8 mouse cellular contexts compared by ENCODE assay signal in the genomic region with DNA sequence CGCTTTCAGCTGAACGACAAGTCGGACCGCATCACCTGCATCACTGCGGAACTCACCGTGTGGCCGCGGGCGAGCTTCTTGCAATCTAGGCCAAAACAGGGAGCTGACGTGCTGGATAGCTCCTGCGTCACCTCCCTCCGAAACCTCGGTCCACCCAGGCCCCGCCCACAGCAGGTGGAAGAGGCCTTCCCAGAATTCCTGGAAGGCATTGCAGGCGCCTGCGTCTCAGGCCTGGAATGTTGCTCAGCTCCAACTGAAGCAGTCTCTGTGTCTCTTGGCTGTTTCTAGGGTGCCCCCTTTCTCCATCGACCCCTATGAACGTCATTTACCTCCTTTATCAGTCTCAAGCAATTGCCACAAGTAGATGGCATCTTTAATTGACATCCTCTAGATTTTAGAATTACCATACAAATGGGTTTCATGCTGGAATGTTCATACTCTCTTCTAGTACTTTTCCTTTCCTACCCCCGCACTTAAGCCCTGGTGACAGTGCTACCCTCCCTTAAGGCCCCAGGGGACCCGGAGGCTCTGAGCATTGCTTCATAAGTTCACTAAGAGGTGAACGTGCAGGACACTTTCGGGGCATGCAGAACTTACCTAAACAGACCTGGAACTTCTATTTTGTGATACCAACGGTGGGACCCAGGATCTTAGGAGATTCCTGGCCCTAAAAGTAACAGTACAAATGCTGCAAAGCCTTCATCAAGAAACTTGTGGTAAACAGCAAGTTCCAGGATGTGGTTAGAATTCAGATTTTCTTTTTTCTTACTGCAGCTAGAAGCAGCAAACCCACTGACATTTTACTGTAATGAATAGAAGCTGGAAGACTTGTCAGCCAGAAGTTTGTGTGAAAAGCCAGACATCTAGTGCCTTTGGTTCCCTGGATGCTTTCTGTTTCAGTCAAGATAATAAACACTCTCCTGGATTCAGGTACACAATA. TPM values are rescaled to one million over a fixed set of nuclear protein-coding genes. Genes with fewer than 3 reads are reported as not detected.
A peak's percentile ranks its signal among the peaks of the same experiment; 100 is the strongest.
DNase-seq lines count a peak whose midpoint lies in the region; ATAC-seq and TF ChIP-seq lines count a peak whose summit lies in the region.

A gene (minus strand): TSS at position 179 of the 940 bp plus-strand sequence.

- peak; percentile 89 for ATAC-seq in limb, embryonic 12.5 days (ENCODE audit: insufficient number of reproducible peaks, insufficient read depth, low FRiP score, low TSS enrichment, low read depth)
- peak; percentile 98 for ATAC-seq in midbrain, embryonic 16.5 days

- TF ChIP-seq CTCF in heart, adult 2 months (IDR thresholded peaks at IDR 0.05) = no peak
- TF ChIP-seq CTCF in testis, adult 2 months (IDR thresholded peaks at IDR 0.05; ENCODE audit: control insufficient read depth, insufficient read depth, insufficient replicate concordance, low read depth, low read length) = no peak

- 0 out of 2 replicates have a peak within 1 kb of the TSS, but pooled peaks have one; percentile 32 for H3K9ac ChIP-seq in heart, adult 2 months (ENCODE audit: low read depth, low read length)
- H3K9ac ChIP-seq in limb, embryonic 12.5 days (replicated peaks) = no peak within 1 kb of the TSS
- H3K9ac ChIP-seq in midbrain, embryonic 16.5 days (ENCODE audit: low read depth, low read length) = peak within 1 kb of the TSS; percentile 76

- peak within 1 kb of the TSS; percentile 62 for H3K4me2 ChIP-seq in limb, embryonic 12.5 days
- peak within 1 kb of the TSS; percentile 75 for H3K4me2 ChIP-seq in midbrain, embryonic 16.5 days (ENCODE audit: low read length)

- no peaks in the 10 kb centered on the region for H3K79me2 ChIP-seq in heart, adult 2 months (replicated peaks; ENCODE audit: control insufficient read depth, insufficient read depth, low read length)

- DNase-seq in heart, adult 2 months = peak in 1 of 2 experiments; percentile 27
- DNase-seq in heart, adult 8-10 months (ENCODE audit: low spot score) = no peak
- peak; percentile 57 to 85 for DNase-seq in cerebellum, postnatal 4 days (ENCODE audit: low spot score in 2 of 2)
- peak; percentile 14 for DNase-seq in gastrocnemius, postnatal 25 days
- peak; percentile 67 for DNase-seq in kidney, adult 9 months

- H3K4me1 ChIP-seq in heart, adult 2 months (ENCODE audit: control insufficient read depth, insufficient read depth, low read length) = no peaks in the 10 kb centered on the region
- peaks cover 10% of the 10 kb centered on the region; the same call in 1 of the 2 replicates for H3K4me1 ChIP-seq in limb, embryonic 12.5 days (replicated peaks)
- peaks cover 37% of the 10 kb centered on the region for H3K4me1 ChIP-seq in midbrain, embryonic 16.5 days (ENCODE audit: control insufficient read depth, insufficient read depth, low read length)
- peaks cover 9% of the 10 kb centered on the region for H3K4me1 ChIP-seq in testis, adult 2 months (ENCODE audit: control insufficient read depth, insufficient read depth, low read length)

- H3K36me3 ChIP-seq in heart, adult 2 months (ENCODE audit: control insufficient read depth, insufficient read depth, low read length) = no peaks in the 10 kb centered on the region
- peaks cover 30% of the 10 kb centered on the region for H3K36me3 ChIP-seq in limb, embryonic 12.5 days
- H3K36me3 ChIP-seq in midbrain, embryonic 16.5 days (ENCODE audit: control insufficient read depth, insufficient read depth, low read length) = no peaks in the 10 kb centered on the region
- no peaks in the 10 kb centered on the region for H3K36me3 ChIP-seq in testis, adult 2 months (ENCODE audit: control insufficient read depth, insufficient read depth, low read length)

- TF ChIP-seq EP300 in heart, adult 2 months (IDR thresholded peaks at IDR 0.05; ENCODE audit: insufficient read depth, low read depth, low read length) = no peak

- TF ChIP-seq POLR2A in heart, adult 2 months (IDR thresholded peaks at IDR 0.05; ENCODE audit: insufficient read depth, low read depth, low read length) = no peak
- peak; percentile 27 for TF ChIP-seq POLR2A in testis, adult 2 months (IDR thresholded peaks at IDR 0.05; ENCODE audit: control insufficient read depth, low read depth, low read length)

- no peaks in the 10 kb centered on the region for H3K27me3 ChIP-seq in heart, adult 2 months (ENCODE audit: control insufficient read depth, insufficient read depth, low read length)
- H3K27me3 ChIP-seq in limb, embryonic 12.5 days = 0 out of 2 replicates have a peak, but pooled peaks cover 2% of the 10 kb centered on the region
- H3K27me3 ChIP-seq in midbrain, embryonic 16.5 days (ENCODE audit: control insufficient read depth, insufficient read depth, low read depth, low read length) = no peaks in the 10 kb centered on the region
- H3K27me3 ChIP-seq in testis, adult 2 months (ENCODE audit: control insufficient read depth, insufficient read depth, low read length) = no peaks in the 10 kb centered on the region

- no peaks in the 10 kb centered on the region for H3K9me3 ChIP-seq in limb, embryonic 12.5 days
- H3K9me3 ChIP-seq in midbrain, embryonic 16.5 days (replicated peaks; ENCODE audit: control insufficient read depth, low read length, poor library complexity, severe bottlenecking) = no peaks in the 10 kb centered on the region

- no peak within 1 kb of the TSS for H3K4me3 ChIP-seq in heart, adult 2 months
- H3K4me3 ChIP-seq in limb, embryonic 12.5 days (replicated peaks) = peak within 1 kb of the TSS; percentile 33
- peak within 1 kb of the TSS; percentile 51 for H3K4me3 ChIP-seq in midbrain, embryonic 16.5 days (ENCODE audit: low read depth, low read length)
- peak within 1 kb of the TSS; percentile 53 for H3K4me3 ChIP-seq in testis, adult 2 months (ENCODE audit: control insufficient read depth, low read depth, low read length)

- intact Hi-C loops in heart, adult 2 months (cut with DNase I) = no loop called here

- H3K27ac ChIP-seq in heart, adult 2 months = no peak within 1 kb of the TSS
- H3K27ac ChIP-seq in limb, embryonic 12.5 days = no peak within 1 kb of the TSS
- peak within 1 kb of the TSS; percentile 96 for H3K27ac ChIP-seq in midbrain, embryonic 16.5 days (ENCODE audit: low read length)
- H3K27ac ChIP-seq in testis, adult 2 months (ENCODE audit: control insufficient read depth, insufficient read depth, low read depth, low read length) = peak within 1 kb of the TSS; percentile 66; the same call in 1 of the 2 replicates

- 22% methylated on average over 23 of the region's 23 CpGs for WGBS in heart, adult 2 months
- 12% methylated on average over 23 of the region's 23 CpGs for WGBS in limb, embryonic 12.5 days
- 9% methylated on average over 23 of the region's 23 CpGs for WGBS in midbrain, embryonic 16.5 days

RNA-seq across cellular contexts. Expression of the gene that starts here (rescaled TPM):
- total RNA-seq in heart, adult 2 months (2021) = under 1 TPM in 1 of 2 experiments, not detected in 1; 0.32 TPM
- 0.15 TPM in 1 of 2 replicates, not detected in the other for polyA plus RNA-seq in heart, adult 2 months (2012; rRNA removed)
- under 1 TPM in 1 of 4 experiments, not detected in 3; 0.35 TPM for total RNA-seq in heart, adult 8-10 months (2022)
- under 1 TPM in 1 of 2 experiments, not detected in 1; 0.21 TPM for total RNA-seq in gastrocnemius, postnatal 25 days (2021)
- polyA plus RNA-seq in limb, embryonic 12.5 days (2016; fragmentation: Nextera tagmentation; extraction: Ambion mirVana) = 1.2 and 1.6 TPM in 2 replicates
- polyA plus RNA-seq in midbrain, embryonic 16.5 days (2015; fragmentation: Nextera tagmentation; extraction: Ambion mirVana) = 255 and 297 TPM in 2 replicates
- polyA plus RNA-seq in testis, adult 2 months (2012; rRNA removed) = 0.94 and 1.0 TPM in 2 replicates

Comparison
In these comparisons a context has a peak if more than half of its experiments do, and no peak if none do; other contexts are left out.
1. RNA of the gene that starts here (polyA plus RNA-seq): 255 to 297 TPM in midbrain, embryonic 16.5 days; 1.2 to 1.6 TPM in limb, embryonic 12.5 days, 0.94 to 1.0 TPM in testis, adult 2 months and 0.15 TPM in heart, adult 2 months; every median in the first group is over 10 times any median in the second.
2. Peak in DNase-seq in gastrocnemius, postnatal 25 days; RNA of the gene not detected or under 1 TPM.
3. H3K27ac ChIP-seq: peak in midbrain, embryonic 16.5 days (single experiment) and testis, adult 2 months (single experiment); none in heart, adult 2 months (single experiment) and limb, embryonic 12.5 days (single experiment).